Mouse (Mus musculus) midbrain, postnatal 0 days (tissue): ENCODE measurements around the gene Setx. TPM values are rescaled to one million over a fixed set of nuclear protein-coding genes. Genes with fewer than 3 reads are reported as not detected.

Experiments used
- ATAC-seq: fragments of 200-750 bp; cut with Nextera tagmentation; 2 replicates; pipeline ENCODE4 v1.8.0; 2017; ENCODE audit warnings: moderate number of reproducible peaks, mild to moderate bottlenecking, moderate TSS enrichment, moderate library complexity; ENCODE audit not compliant: low FRiP score
- DNase-seq: peaks from one replicate; pipeline ENCODE4 v3.0.0-alpha.2; 2015; ENCODE audit warnings: low spot score
- H3K27ac ChIP-seq: fragments of 300-500 bp; sonication (generic); 2 replicates; pipeline ENCODE4 v1.5.1; 2014; ENCODE audit warnings: low read depth, mild to moderate bottlenecking, low read length, mixed read lengths
- H3K27me3 ChIP-seq: fragments of 300-500 bp; sonication (generic); 2 replicates; pipeline ENCODE4 v1.6.1; 2014; ENCODE audit warnings: low read length, control low read depth, mixed read lengths; ENCODE audit not compliant: insufficient read depth
- H3K36me3 ChIP-seq: fragments of 300-500 bp; sonication (generic); 2 replicates; pipeline ENCODE4 v1.6.1; 2014; ENCODE audit warnings: low read length, control low read depth, mixed read lengths; ENCODE audit not compliant: insufficient read depth
- H3K4me1 ChIP-seq: fragments of 300-500 bp; sonication (generic); 2 replicates; pipeline ENCODE4 v1.6.1; 2014; ENCODE audit warnings: mild to moderate bottlenecking, control low read depth, antibody characterized with exemption, low read length, mixed read lengths; ENCODE audit not compliant: insufficient read depth
- H3K4me2 ChIP-seq: fragments of 300-500 bp; sonication (generic); 2 replicates; pipeline ENCODE4 v1.6.1; 2014; ENCODE audit warnings: low read depth, mild to moderate bottlenecking, low read length, mixed read lengths; ENCODE audit not compliant: poor library complexity, severe bottlenecking
- H3K4me3 ChIP-seq: fragments of 300-500 bp; sonication (generic); 2 replicates; pipeline ENCODE4 v1.5.1; 2014; ENCODE audit warnings: low read depth, mild to moderate bottlenecking, low read length, moderate library complexity
- H3K9ac ChIP-seq: fragments of 300-500 bp; sonication (generic); replicated peaks from 2 replicates; pipeline ENCODE4 v1.6.1; 2014; ENCODE audit warnings: mild to moderate bottlenecking, low read length, moderate library complexity, mixed read lengths; ENCODE audit not compliant: poor library complexity, severe bottlenecking
- H3K9me3 ChIP-seq: fragments of 300-500 bp; sonication (generic); 2 replicates; pipeline ENCODE4 v1.6.1; 2016; ENCODE audit warnings: low read length, control low read depth
- CTCF ChIP-seq: IDR thresholded peaks from 2 replicates; pipeline ENCODE4 v1.5.1; 2016; ENCODE audit warnings: antibody characterized with exemption, mild to moderate bottlenecking
- whole genome bisulfite sequencing: fragments of 180-500 bp; shearing (Covaris S2); extraction: QIAGEN DNeasy Blood & Tissue Kit; methylation state at CpG from one replicate; pipeline ENCODE4 v1.1.7; 2014; 5-methylcytosine and 5-hydroxymethylcytosine counted together
- polyA plus RNA-seq: library from polyadenylated mRNA; unstranded; fragments of >200 nt; fragmentation: Nextera tagmentation; extraction: Ambion mirVana; gene quantifications from 2 replicates; pipeline ENCODE4 v1.2.1, GENCODE M21; 2015
- total RNA-seq: library from RNA; depleted of rRNA; stranded (reverse); fragments of >200 nt; gene quantifications from 2 replicates; pipeline ENCODE4 v1.2.3, GENCODE M21; 2014; rRNA removed

Setx gene
- total and polyA plus RNA-seq, 2 experiments from 2014 or later = 16.8 to 43.2 TPM

- no peaks in the 10 kb centered on the region for H3K9me3 ChIP-seq
- H3K4me3 ChIP-seq = no peak overlapping the region
- no peaks in the 10 kb centered on the region for H3K36me3 ChIP-seq
- DNase-seq (no peak), ATAC-seq (no peak)
- 92% methylated on average over 5 of the region's 5 CpGs for WGBS
- TF ChIP-seq CTCF = no peak
- no peaks in the 10 kb centered on the region for H3K27me3 ChIP-seq
- no peak overlapping the region for H3K27ac ChIP-seq
- no peak overlapping the region for H3K9ac ChIP-seq
- no peak overlapping the region for H3K4me2 ChIP-seq
- no peaks in the 10 kb centered on the region for H3K4me1 ChIP-seq
Observed at GRCm38 (mm10) chr2:29218831-29219230, 94.8 kb downstream of the Setx start.

- H3K4me2 ChIP-seq = no peak overlapping the region
- no peak for DNase-seq
- no peaks in the 10 kb centered on the region for H3K27me3 ChIP-seq
- no peak for TF ChIP-seq CTCF
- H3K9me3 ChIP-seq = no peaks in the 10 kb centered on the region
- WGBS = 8% methylated on average over 4 of the region's 4 CpGs
- H3K27ac ChIP-seq = no peak overlapping the region
- H3K9ac ChIP-seq = no peak overlapping the region
- no peaks in the 10 kb centered on the region for H3K4me1 ChIP-seq
- H3K4me3 ChIP-seq = no peak overlapping the region
- H3K36me3 ChIP-seq = no peaks in the 10 kb centered on the region
- no peak for ATAC-seq
Observed at GRCm38 (mm10) chr2:29222302-29222701, 98.3 kb downstream of the Setx start.

- Histone ChIP-seq H3K9ac (no peak overlapping the region), H3K4me3 (no peak overlapping the region), H3K9me3 (no peaks in the 10 kb centered on the region), H3K27ac (no peak overlapping the region), H3K4me2 (no peak overlapping the region), H3K36me3 (no peaks in the 10 kb centered on the region), H3K4me1 (no peaks in the 10 kb centered on the region), H3K27me3 (no peaks in the 10 kb centered on the region)
- ATAC-seq (no peak), DNase-seq (no peak)
- 47% methylated on average over 7 of the region's 7 CpGs for WGBS
- TF ChIP-seq CTCF = no peak
Observed at GRCm38 (mm10) chr2:29223591-29224262, 99.7 kb downstream of the Setx start.

- ATAC-seq (no peak), DNase-seq (no peak)
- no peaks in the 10 kb centered on the region for H3K9me3 ChIP-seq
- WGBS = 56% methylated on average over 4 of the region's 4 CpGs
- H3K4me1 ChIP-seq = no peaks in the 10 kb centered on the region
- no peak for TF ChIP-seq CTCF
- H3K4me3 ChIP-seq = no peak overlapping the region
- H3K27me3 ChIP-seq = no peaks in the 10 kb centered on the region
- H3K27ac ChIP-seq = no peak overlapping the region
- H3K9ac ChIP-seq = no peak overlapping the region
- no peak overlapping the region for H3K4me2 ChIP-seq
- H3K36me3 ChIP-seq = no peaks in the 10 kb centered on the region
Observed at GRCm38 (mm10) chr2:29226671-29227070, 102.7 kb downstream of the Setx start.

- WGBS = 51% methylated on average over 9 of the region's 9 CpGs
Observed at GRCm38 (mm10) chr2:29230191-29230835, 106.3 kb downstream of the Setx start.

More at GRCm38 (mm10) chr2:29230191-29230835, 106.3 kb downstream of the Setx start:
- ATAC-seq (peak; percentile 41; the same call in 1 of the 2 replicates), DNase-seq (no peak)
- Histone ChIP-seq H3K4me2 (no peak overlapping the region), H3K4me1 (no peaks in the 10 kb centered on the region), H3K4me3 (no peak overlapping the region), H3K9me3 (no peaks in the 10 kb centered on the region), H3K36me3 (no peaks in the 10 kb centered on the region), H3K27me3 (no peaks in the 10 kb centered on the region), H3K9ac (no peak overlapping the region), H3K27ac (no peak overlapping the region)
- TF ChIP-seq CTCF = no peak

Other genes with a start within 250 kb of the Setx start
- gene Barhl1, start 207.5 kb upstream of the Setx start, total RNA-seq = 36.8 and 49.0 TPM in 2 replicates
- 36.8 and 36.9 TPM in 2 replicates for gene Barhl1, start 207.5 kb upstream of the Setx start, polyA plus RNA-seq
- 1.0 and 3.3 TPM in 2 replicates for gene Cfap77, start 69.1 kb upstream of the Setx start, total RNA-seq
- gene Cfap77, start 69.1 kb upstream of the Setx start, polyA plus RNA-seq = 1.2 and 1.3 TPM in 2 replicates
- gene Ttf1, start 63.9 kb upstream of the Setx start, total RNA-seq = 4.9 and 5.1 TPM in 2 replicates
- 3.1 and 3.3 TPM in 2 replicates for gene Ttf1, start 63.9 kb upstream of the Setx start, polyA plus RNA-seq
- gene Ntng2, start 128.8 kb downstream of the Setx start, total RNA-seq = 52.4 and 52.6 TPM in 2 replicates
- 7.9 and 8.7 TPM in 2 replicates for gene Ntng2, start 128.8 kb downstream of the Setx start, polyA plus RNA-seq
- gene Med27, start 222.6 kb downstream of the Setx start, total RNA-seq = 54.7 and 65.0 TPM in 2 replicates
- 58.0 and 60.4 TPM in 2 replicates for gene Med27, start 222.6 kb downstream of the Setx start, polyA plus RNA-seq